Mouse (Mus musculus): Measurements from ENCODE around the gene Fgf3.
"Not testable (repeated sequence)": the region's sequence is repeated elsewhere in the genome, so short reads cannot be mapped to it uniquely, and the experiment has no call there.

Fgf3 gene

DNA sequence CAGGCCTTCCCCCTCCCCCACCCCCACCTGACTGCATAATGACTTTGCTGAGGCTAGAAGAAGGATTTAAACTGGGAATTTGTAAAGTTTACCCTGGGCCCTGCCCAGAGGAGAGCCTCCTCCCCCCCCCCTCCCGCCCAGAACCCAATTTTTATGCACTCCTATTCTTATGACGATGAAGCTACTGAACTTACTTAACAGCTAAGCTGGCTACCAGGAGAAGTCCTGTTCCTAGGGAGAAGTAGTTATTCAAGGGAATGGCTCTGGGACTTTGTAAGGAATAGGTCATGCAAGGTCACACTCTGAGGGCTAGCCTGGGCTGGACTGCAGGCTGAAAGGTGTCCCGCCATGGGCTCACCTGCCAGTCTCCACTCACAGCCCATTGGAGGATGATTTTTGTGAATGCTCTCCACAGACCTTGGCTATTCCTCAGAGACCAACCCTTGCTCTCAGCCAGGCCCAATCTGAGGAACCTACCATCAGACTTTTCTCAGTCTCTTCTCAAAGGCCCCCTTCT lies 20.0 kb downstream of the Fgf3 start:
- DNase-seq (ENCODE audit: low spot score in 2 of 2) = no peak

DNA sequence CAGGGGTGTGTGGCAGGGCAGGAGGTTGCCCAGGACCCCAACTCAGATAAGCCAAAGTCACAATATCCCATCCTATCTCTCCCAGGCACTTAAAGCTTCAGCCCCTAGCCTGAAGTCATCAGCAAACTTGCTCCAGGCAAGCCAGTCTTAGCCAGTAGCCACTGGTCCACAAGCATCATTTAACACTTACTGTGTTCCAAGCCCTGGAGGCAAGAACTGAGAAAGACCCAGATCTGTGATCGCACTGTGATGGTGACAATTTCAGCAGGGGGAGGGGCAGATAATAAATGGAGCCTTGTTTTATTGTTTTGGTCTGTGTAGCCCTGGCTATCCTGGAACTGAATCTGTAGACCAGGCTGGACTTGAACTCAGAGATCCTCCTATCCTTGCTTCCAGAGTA lies 20.8 kb downstream of the Fgf3 start:
- DNase-seq (ENCODE audit: low spot score in 2 of 2) = no peak

DNA sequence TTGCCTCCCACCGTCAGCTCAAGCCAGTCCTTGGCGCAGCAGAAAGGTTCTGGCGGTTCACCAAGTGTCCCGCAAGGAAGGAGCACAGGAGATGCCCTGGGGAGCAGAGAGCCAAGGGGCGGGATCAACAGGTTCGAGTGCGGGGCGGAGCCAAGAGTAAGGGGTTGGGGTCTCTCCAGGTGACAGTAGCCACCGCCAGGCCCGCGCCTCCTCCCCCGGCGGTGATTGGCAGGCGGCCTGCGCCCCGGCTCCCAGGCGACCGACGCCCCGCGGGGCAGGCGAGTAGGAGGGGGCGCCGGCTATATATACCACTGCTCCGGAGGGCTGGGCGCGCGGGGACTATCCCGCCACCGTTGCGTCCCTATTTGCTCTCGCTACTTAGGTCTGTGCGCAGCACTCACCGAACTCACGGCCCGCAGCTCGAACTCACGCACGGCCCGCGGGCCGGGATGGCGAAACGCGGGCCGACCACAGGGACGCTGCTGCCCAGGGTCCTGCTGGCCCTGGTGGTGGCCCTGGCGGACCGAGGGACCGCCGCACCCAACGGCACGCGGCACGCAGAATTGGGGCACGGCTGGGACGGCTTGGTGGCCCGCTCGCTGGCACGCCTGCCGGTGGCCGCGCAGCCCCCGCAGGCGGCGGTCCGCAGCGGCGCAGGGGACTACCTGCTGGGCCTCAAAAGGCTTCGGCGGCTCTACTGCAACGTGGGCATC lies 23.3 kb downstream of the Fgf3 start:
- no peak for DNase-seq (ENCODE audit: low spot score in 2 of 2)

DNA sequence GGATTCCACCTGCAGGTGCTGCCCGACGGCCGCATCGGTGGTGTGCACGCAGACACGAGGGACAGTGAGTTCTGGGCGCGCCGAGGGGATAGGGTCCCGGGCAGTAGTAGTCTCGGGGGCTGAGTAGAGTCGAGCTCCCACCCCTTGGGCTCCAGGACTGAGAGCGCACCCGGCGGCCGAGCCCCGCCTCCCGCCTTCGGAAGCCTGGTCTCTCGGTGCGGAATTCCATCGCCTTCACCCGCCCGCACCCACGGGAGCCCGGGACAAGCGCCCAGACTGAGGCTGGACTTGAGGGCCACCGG lies 23.8 kb downstream of the Fgf3 start:
- DNase-seq (ENCODE audit: low spot score in 2 of 2) = no peak

DNA sequence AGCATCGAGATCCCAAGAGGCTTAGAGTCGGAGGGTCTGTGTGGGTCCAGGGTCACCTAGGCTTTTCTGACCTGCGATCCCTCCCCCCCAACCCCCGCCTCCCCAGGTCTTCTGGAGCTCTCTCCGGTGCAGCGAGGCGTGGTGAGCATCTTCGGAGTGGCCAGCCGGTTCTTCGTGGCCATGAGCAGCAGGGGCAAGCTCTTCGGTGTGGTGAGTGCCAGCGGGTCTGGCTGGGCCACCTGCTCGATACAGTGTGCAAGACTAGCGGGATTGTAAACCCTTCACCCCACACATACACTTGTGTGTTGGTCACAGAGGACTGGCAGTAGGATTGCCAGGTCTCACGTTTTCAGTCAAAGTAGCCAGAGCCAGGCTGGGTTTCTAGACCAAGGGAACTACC lies 24.2 kb downstream of the Fgf3 start:
- DNase-seq (ENCODE audit: low spot score in 2 of 2) = no peak

DNA sequence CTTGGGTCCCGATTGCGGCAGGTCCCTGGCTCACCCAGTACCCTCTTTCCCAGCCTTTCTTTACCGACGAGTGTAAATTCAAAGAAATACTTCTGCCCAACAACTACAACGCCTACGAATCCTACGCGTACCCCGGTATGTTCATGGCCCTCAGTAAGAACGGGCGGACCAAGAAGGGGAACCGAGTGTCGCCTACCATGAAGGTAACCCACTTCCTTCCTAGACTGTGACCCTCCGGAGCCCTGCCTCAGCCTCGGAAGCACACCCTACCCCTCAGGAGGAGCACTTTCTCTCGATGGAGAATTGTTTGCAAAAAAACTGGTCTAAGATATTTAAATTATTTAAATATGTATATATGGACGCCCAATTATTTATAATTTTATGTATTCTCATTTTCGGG lies 24.8 kb downstream of the Fgf3 start:
- no peak for DNase-seq (ENCODE audit: low spot score in 2 of 2)

DNA sequence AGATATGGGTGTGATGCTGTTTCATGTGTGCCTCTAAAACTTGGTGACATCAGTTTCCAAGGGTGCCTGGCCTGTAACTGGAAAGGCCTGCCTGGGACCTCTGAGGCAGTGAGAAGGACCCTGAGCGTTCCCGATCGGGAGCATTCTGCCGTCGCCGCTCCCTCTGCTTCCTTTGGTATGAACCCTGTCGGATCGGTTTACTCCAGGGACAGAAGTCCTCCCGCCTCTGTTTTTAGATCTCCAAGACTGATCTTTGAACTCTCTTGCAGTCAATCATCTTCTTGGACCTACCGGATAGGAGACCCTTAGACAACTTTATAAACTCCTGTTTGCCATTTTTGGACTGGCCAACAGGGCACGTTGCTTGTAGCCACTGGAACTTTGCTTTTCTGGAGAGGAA lies 25.3 kb downstream of the Fgf3 start:
- DNase-seq (ENCODE audit: low spot score in 2 of 2) = no peak

DNA sequence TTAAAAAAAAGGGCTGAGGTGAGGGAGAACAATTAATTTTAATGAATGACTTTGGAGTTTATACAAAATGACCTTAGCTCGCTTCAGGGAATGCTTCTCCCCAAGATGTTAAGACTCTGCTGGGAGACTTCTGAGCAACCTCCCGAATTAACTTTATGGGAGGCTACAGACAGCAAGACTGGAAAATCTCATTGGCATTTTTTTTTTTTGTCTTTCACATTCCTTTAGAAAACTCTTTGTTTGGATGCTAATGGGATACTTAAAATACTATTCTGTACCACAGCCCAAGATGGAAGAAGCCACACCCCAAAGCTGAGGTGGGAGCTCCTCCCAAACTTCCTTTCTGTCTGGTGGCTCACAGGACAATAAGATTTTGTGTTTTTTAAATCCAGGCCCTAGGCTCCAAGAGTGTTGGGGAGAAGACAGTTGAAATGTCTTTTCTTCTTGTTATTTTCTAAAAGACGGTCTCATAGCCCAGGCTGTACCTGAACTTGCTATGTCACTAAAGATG lies 26.3 kb downstream of the Fgf3 start:
- no peak for DNase-seq (ENCODE audit: low spot score in 2 of 2)

DNA sequence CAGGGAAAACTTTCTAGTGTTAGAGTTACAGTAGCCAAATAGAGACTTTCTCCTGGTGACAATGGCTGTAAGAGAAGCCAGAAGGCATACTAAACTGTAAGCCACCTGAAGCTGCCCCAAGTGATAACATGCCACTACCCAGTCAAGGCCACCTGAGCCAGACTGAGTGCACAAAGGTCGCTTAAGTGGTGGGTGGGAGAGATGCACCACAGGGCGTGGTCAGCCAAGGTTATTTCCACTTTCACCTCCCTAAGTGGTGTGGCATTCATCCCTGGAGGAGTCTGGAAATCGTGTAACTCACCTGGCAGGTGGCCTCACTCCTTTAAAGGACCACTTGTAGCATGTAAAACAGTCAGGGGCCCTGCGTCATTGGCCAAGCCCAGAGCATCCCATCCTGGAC lies 29.3 kb downstream of the Fgf3 start:
- no peak for DNase-seq (ENCODE audit: low spot score in 2 of 2)

DNA sequence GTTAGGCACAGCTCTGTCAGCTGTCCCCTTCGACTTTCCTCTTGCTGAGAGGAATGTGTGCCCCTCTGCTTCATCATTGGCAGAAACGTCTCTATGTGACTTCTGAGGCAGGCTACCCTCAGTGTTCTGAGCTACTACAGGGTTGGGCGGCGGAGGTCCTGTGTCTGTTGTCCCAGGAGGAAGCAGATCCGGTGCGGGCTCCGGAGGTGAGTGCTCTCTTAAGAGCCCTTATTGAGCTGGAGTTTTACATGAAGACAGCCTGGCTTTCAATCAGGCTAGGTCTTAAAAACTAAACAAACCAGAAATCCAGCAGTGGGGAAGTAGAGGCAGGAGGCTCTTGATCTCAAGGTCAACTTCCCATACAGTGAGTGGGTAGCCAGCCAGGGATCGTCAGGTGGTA lies 29.7 kb downstream of the Fgf3 start:
- no peak for DNase-seq (ENCODE audit: low spot score in 2 of 2)

DNA sequence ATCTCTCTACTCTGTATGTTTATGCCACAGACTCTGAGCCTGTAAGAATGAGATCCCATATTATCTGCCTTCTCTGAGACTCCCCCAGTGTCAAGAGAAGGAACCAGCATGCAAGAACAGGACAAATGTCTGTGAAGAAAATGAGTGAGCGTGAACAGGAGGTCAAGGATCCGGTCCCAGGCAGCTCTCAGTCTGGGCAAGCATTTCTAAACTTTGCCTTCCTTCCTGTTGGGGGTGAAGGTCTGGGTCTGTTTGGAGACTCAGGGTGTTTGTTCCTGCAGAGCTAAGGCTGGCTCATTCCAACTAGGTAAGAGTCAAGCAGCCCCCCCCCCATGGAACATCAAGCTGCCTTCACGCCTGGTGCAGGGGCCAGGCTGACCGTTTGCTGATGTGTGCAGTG lies 34.5 kb downstream of the Fgf3 start:
- DNase-seq (ENCODE audit: low spot score in 2 of 2) = no peak

DNA sequence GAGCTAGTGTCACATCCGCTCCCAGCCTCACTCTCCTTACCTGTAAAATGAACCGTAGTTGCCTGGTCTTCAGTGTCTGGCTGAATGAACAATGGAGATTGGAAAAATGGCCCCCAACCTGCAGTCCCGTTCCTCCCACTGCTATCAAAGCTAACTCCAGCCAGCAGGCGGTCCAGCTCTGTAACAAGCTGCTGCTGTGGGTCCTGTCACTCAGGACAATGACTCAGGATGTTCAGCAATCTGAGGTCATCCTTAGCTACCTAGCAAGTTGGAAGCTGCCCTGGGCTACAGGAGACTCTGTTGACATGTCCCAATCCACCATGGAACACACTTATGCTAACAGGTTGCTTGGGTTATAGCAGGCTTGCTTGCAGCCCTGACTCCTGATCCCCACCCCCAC lies 35.3 kb downstream of the Fgf3 start:
- no peak for DNase-seq (ENCODE audit: low spot score in 2 of 2)

DNA sequence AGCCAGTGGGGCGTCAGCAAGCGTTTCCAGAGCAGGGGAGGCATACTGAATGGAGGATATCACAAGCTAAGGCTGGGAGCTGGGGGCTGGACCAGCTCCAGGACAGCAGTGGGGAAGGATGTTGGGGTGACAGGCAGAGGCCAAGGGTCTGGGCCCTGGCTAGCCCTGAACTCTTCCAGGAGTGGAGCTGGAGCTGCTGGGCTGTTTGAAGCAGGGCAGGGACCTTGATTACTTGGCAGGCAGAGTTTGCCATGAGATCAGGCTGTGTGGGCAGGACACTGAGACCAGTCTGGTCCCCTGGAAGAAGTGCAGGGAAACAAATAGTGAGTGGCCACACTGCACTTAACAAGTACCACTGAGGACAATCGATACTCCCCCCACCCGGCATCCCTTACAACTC lies 36.3 kb downstream of the Fgf3 start:
- DNase-seq (ENCODE audit: low spot score in 2 of 2) = no peak

DNA sequence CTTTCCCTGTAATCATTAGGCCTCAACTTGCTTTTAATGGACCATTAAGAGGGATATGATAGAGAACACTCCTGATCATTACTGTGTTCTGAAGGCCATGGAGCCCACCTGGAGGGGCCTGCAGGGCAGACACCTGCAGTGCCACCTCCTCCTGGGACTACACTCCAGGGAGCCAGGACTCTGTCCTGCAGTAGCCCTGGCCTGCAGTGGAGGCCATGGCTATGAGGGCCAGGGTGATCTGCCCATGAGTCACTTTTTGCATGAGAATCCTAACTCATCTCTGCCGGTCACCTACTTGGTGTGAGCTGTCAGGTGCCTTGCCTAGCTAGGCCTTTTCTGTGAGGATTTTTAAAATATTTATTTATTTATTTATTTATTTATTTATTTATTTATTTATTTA lies 40.5 kb downstream of the Fgf3 start:
- no peak for DNase-seq (ENCODE audit: low spot score in 2 of 2)

DNA sequence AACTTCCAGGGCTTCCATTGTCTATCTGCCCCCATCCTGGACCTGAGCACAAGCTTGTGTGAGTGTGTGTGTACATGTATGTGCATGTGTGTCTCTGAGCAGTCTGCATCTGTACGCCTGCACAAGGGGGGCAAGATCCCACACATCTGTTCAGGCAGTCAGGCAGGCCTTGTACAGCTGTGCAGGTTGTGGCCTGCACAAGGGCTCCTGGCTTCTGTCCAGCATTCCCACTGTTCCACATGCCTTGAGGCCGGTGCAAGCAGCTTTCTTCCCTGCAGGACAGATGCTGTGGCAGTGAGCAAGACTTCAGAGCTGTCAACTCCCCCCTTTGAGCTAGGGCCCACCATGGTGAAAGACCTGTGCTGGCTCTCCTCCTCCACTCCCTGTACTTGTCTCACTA lies 45.2 kb downstream of the Fgf3 start:
- no peak for DNase-seq (ENCODE audit: low spot score in 2 of 2)

DNA sequence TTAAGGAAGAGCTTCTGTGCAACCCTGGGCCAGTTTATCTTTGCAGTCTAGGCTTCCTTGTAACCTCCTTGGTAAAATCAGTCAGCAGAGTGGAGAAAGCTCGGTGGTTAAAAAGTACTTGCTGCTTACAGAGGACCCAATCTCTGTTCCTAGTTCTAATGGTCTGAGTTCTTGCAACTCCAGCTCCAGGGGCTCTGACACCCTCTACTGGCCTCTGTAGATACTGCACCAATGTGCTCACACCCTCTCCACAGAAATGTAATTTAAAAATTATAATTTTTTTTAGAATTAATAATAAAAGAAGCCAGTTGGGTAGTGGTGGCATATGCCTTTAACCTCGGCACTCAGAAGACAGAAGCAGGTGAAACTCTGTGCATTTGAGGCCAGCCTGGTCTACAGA lies 49.8 kb downstream of the Fgf3 start:
- DNase-seq (ENCODE audit: low spot score in 2 of 2) = no peak

DNA sequence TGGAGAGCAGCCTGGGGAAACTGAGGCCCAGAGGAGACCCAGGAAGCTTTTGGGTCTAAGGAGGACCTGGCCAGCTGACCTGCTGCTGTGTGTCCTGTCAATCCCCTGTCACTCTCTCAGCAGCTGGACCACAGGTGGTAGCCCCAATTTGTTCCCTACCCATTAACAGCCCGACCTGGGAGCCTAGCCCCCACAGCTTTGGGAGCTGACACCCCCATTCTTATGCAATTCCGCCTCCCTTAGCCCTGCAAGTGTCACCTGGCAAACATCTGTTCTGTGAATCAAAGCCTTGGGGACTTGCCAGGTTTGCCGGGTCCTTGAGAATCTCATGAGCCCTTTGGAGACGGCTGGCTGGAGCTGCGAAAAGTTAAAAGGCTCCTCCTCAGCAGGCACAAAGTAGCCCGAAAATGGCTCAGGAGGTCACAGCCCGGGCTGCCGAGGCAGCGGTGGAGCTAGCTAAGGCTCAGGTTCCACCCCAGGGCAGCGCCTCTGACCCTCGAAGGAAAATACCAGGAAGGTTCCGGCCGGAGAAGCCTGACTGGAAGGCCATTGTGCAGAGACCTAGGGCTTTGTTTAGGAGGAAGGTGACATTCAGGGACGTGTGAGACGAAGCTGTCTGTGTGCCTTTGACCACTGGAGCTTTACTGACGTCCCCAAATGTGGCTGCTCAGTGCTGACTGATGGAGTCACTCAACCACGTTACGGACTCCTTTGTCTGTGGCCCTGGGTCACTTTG lies 50.8 kb downstream of the Fgf3 start:
- DNase-seq (ENCODE audit: low spot score in 2 of 2) = no peak

DNA sequence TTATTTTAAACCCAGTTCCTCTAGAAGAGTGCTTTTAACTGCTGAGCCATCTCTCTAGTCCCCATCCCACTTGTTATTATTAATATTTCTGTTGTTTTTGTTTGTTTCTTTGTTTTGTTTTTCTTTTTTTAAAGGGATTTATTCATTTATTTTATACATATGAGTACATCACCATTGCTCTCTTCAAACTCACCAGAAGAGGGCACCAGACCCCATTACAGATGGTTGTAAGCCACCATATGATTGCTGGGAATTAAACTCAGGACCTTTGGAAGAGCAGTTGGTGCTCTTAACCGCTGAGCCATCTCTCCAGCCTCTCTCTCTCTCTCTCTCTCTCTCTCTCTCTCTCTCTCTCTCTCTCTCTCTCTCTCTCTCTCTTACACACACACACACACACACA lies 52.8 kb downstream of the Fgf3 start:
- DNase-seq (ENCODE audit: low spot score in 2 of 2) = not testable (repeated sequence)

DNA sequence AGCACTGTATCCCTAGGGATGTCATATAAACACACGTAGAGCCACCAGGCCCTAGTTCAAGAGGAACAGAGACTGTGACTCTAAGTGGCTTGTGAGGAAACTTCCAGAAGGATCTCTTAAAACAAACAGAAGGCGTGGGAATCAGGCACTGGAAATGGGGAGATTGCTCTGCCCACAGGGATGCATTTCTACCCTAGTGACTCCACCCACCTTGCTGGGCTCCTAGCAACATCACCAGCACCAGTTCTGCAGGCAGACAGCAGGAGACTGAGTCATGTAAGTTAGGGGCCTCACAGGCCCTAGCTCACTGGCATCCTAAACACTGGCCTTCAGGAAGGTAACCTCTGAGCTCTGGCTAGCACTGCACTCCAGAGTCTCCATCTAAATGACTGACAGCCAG lies 54.0 kb downstream of the Fgf3 start:
- no peak for DNase-seq (ENCODE audit: low spot score in 2 of 2)

DNA sequence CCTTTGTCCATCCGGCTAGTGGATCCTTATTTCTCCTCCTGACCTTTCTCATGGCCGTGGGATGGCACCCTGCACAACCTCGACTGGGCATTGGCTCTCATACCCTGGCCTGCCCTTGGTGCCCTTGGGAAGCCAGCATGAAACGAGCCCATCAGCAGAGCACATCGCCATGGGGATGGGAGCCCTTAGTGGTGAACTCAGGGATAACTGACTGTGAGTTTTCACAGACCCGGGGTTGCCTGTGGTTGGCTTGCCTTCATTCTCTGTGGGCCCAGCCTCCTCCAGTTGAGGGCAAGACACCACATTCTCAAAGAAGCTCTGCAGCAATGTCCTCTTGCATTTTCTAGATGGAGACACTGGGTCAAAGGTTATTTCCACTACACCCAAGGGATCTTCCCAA lies 54.4 kb downstream of the Fgf3 start:
- no peak for DNase-seq (ENCODE audit: low spot score in 2 of 2)

All from natural killer cell, adult 2 months (primary cell).